Mouse (Mus musculus): Measurements from ENCODE around the gene Mier1.

Mier1 gene

DNA sequence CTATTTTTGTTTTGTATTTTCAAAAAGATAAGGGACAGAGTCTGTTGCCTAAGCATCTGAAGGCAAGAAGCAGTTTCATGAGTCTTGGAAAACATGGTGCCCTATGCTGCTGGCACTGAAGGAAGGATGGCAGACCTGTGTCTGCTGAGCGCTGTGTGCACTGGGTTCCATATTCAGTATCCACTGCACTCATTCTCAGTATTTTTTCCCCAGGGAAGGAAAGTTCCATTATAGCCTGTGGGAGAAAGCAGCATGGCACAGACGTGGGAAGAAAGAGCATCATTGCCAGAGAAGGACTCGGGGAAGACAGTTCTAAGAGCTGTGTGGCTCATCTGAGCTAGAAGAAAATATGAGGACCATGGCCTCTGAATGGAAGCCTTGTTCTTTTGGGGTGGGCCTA lies 57.1 kb downstream of the Mier1 start:
- DNase-seq = no peak

DNA sequence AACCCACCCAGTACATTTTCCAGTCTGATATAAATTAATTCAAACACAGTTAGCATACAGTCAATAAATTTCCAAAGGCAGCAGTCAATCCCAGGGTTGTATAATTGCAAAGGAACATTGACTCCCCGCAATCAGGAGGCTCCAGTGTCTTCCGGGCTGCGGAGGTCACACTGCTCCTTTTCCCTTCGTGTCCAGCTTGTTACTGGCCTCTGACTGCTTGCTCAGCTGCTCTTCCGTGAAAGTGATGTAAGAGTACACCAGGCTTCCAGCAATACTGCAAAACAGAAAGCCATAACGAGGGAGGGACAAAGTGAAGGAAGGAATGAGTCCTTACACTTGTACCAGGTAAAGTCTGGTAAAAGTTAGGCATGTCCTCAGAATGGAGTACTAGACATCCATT lies 59.3 kb downstream of the Mier1 start:
- no peak for DNase-seq

DNA sequence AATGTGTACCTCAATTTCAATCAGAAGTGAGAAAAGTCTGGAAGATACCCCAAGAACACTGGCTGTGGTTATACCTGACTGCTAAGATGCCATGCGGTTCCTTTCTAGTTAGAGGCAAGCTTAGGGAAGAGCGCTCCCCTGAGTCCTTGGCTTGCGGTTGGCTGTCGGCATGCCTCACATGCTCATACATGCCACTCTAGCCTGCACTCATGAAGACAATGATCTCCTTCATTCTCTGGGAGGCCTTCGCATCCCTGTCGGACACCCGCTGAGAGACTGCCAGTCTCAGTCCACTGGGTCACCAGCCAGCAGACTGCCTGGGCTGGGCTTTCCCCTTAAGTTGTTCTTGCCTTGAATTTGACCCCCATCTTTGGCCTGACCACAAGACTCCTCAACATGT lies 59.8 kb downstream of the Mier1 start:
- DNase-seq = peak; percentile 28 to 46

DNA sequence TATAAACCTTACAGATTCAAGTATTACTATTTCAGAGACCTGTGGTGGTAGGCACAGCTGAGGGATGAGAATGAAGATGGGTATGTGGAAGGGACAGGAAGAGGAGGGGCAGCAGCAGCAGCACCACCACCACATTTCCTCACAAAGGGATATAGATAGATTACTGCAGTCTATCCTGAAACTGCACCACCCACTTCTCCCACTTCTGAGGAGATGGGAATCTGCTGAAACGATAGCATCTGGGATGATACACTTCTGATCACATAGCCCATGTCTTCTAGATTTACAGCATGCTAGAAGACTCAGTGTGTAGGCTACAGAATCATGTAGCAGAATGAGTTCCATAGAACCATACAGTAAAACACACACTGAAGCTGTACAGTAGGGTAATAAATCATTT lies 63.5 kb downstream of the Mier1 start:
- no peak for DNase-seq

DNA sequence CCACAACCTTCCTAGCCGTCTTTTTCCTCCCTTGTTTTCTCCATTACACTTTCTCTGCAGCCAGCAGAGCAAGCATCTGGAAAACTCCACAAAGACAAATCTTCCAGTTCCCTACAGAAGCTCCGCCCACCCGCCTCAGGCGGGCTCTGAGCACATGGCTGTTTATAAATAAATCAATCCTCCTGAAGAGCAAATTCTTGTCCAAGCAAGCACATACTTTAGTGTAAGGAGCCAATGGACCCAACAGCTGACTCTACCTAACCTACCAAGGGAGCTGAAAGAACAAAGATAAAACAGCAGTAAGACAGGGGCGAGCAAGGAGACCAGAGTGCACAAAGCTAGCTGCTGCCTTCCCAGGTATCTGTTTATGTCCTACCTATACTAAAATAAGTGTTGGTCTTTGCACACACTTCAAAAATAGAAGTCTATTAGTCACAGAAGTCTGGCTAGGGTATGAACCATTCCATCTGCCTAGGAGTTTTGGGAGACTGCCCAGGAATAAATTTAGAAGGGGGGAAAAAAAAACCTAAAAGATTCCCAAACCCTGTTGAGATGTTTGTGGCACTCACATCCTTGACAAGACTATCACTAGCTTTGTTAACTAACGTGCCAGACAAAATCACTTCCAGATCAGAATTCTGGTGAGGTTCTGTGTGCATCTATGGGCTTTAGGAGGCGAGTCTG lies 64.6 kb downstream of the Mier1 start:
- DNase-seq = no peak

DNA sequence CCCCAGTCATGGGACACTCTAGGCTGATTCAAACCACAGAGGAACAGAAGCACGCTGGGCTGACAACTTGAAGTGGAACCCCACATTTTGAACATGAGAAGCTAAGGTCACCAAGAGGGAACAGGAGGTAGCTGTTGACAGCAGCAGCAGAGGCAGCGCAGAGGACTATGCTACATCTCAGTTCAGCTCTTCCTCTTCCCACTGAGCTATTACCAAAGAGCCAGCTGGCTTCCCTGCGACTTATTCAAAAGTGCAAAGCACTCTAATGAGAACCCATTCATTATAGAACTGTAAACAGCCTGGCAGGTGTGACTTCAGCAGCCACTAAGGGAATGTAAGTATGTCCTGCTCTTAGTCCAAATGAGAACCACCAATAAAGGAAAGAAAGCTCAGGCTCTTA lies 65.4 kb downstream of the Mier1 start:
- DNase-seq = no peak

DNA sequence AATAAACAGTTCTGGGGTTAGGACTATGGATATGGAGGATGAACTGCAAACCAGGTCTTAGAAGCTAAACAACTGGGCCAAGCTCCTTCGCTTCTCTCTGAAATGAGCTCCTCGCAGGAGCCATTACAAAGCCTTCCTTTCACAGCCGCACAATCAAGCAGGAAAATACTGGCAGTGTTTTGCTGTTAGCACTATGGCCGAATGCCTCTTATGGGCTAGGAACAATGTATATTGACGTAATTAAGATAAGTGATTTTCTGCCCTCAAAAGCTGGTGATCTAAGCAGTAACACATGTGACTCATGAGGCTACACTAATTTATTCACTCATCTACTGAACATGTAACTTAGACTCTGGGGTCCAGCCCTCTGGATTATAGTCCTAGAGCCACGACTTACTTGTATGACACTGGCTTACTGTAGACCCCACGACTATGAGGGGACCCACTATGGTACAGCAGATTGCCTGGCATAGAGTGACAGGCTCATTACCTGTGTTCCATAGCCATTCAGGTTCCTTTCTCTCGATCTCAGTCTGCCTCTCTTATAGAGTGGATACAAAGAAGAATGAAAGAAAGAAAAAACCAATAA lies 66.2 kb downstream of the Mier1 start:
- no peak for DNase-seq

DNA sequence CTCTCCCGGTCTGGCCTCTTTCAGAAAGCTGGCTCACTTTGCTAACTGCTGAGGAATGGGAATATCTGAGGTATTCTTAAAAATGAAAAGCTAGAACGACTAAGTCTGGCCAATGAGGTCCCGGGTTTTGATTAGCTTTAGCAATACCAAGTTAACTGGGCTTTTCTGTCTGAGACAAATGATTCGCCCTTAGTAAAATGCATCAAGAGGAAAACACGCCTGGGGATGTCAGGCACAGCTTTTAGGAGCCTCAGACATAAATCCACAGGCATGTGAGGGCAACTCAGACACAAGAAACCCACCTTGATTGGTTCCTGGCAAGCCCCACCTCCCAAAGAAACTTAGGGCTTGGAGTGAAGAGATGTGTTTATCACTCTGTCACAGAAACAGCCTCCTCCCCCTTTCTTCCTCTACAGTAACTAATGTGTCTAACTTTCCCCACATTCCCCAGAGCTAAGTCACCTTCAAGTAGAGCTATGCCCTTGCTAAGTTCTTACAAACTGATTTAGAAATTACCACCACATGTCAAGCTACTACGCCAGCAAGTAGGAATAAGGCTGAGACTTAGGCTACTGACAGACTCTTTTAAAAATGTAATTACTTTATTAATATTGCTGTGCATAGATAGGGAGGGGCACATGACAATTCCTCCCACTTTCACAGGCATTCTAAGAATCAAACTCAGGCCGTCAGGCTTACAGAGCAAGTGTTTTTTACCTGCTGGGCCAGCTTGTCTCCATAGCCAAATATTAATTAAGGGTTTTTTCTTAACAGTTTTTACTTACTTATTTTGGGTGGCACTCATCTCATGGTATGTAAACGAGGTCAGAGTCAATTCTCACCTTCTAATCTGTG lies 74.8 kb downstream of the Mier1 start:
- DNase-seq = no peak

DNA sequence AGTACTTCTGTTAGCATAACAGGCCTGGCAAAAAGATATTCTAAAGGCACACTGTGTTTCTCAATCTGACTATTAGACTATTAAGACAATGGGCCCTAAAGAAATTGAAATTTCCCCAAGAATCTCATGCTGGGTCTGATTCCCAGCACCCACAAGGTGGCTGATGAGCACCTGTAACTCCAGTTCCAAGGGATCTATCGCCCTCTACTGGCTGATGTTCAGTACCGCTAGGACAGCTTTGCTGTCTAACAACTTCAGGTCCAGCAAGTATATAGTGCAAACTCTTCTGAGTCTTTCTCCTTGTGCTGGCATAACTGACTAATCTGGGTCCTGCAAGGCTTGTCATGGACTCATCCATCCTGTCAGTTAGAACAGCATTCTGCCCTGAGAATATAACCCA lies 78.2 kb downstream of the Mier1 start:
- DNase-seq = peak in 1 of 2 experiments; percentile 17

DNA sequence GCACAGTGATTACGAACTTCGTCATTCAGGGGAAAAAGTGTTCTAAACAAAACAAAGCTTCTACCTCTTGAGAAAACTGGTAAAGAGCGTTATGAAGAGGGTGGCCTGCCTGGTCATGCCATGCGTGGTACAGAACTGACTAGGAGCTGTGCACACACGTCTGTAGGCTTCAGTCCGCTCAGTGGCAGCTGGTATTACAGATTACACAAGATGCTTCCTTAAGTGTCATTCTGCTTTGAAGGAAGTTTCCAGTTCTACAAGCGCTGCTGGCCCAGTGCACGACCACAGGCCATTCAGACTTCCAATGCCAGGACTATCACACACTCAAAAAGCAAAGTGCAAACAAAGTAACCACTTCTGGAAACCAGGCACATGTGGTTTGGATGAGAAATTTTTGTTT lies 83.2 kb downstream of the Mier1 start:
- no peak for DNase-seq

DNA sequence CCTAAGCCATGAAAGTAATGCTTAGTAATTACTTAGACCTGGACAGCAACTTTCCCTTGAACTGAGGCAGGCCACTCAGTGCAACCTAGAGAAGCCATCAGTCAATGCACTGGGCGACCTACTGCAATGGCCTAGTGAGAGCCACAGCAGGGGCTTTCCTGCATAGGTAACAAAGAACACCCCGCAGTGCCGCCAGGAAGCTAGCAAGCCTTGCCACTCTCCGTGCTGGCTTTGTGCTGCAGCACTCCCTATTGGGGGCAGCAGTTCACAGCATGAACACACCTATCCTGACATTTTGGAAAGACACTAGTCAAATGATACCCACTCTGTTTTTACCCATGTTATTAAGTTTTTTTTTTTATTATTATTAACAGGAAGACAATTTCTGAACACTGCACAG lies 84.9 kb downstream of the Mier1 start:
- DNase-seq = no peak

DNA sequence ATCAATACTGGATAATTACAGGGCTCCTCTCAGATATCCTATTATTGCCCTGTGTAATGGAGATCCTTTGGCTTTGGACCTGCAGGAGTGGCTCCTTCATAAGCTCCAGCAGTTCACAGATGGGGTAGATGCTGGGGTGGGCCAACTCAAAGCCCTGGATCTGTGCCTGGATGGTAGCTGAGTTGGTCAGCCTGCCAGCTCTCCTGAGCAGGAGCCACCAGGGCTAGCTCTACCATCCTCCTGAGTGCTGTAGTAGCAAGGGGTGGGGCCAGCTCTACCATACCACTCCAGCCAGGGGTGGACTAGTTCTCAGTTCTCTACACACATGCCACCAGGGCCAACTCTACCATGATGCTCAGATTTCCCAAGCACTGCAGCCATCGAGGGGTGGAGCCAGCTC lies 85.9 kb downstream of the Mier1 start:
- peak; percentile 60 to 72 for DNase-seq

DNA sequence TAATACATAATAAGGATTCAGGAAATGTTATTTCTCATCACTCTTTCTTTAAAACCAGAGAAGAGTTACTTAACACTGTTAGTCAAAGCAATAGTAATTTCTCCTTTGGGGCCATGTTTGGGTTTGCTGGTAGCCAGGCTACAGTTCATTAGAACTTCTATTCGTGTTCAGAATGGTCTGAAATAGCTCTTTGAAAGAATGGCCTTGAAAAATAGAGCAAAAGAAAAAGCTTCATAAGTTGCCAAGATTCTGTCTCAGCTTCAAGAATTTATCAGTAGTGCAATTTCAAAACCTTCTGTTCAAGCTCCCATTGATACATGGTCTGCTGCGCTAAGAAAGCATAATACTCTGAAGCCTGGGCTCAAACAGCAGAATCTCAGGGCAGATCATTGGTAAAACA lies 89.5 kb downstream of the Mier1 start:
- DNase-seq = no peak

DNA sequence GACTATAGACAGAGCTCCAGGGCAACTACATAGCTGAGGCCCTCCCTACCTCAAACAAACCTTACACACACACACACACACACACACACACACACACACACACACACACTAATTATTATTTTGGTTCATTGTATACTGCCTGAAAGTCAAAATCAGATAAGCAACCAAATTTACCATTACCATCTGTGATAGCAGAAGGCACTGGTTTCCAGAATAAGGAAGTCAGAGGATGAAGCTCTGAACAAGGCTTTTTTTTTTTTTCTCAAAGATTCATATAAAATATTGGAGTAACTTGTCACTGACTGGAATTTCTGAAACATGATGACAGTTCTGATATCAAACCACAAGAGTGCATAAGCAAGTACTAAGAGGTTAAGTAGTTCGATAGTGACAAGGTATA lies 94.4 kb downstream of the Mier1 start:
- DNase-seq = no peak

DNA sequence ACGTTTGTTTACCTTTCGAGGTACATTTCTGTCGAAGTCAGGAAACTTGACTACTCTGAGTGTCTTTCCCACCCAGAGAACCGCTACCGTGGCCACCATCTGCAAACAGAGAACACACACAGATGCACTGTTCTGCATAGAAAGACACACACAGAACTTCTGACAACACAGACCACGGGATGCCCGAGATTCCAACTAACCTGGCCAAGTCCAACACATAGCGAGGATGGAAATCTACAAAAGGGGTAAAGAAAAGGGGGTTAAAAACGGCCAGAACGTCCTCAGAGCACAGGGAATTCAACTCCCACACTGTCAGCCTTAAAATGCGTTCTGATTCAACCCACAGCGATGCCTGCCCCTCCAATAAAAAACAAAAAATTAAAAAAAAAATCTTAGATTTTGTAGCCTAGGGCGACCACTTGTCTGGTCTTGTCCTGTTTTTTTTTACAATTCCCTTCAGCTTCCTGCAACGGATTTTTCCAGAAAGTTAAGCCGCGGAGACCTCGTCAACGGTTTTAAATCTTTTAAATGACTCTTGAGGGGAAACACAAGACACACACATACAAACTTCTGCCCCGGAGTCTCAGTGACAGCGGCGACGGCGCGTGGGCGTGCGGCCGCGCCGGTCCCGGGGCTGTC lies 99.8 kb downstream of the Mier1 start:
- peak; percentile 23 to 24 for DNase-seq

DNA sequence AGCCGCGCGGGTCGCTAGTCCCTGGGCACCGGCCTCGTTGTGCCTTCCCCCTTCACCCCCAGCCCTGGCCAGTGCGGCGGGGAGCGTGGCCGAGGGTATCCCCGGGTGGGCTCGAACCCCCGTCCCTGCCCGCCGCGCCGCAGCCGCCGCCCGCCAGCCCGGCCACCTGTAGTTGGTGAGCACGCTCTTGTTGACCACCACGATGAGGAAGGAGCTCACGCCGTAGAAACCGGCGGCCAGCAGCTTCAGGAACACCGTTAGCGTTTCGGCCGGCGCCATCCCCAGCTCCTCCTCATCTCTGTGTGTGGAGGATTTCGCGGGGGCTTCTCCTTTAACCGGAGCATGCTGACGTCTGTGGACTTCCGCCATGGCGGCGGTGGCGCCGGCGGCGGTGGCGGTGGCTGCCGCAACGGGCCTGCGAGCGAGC lies 100.3 kb downstream of the Mier1 start:
- DNase-seq = peak; percentile 87 to 89

Measured in cerebellum, postnatal 10 days (tissue).